Comparison of ENCODE assay signal across 1 mouse cellular context in the genomic region with DNA sequence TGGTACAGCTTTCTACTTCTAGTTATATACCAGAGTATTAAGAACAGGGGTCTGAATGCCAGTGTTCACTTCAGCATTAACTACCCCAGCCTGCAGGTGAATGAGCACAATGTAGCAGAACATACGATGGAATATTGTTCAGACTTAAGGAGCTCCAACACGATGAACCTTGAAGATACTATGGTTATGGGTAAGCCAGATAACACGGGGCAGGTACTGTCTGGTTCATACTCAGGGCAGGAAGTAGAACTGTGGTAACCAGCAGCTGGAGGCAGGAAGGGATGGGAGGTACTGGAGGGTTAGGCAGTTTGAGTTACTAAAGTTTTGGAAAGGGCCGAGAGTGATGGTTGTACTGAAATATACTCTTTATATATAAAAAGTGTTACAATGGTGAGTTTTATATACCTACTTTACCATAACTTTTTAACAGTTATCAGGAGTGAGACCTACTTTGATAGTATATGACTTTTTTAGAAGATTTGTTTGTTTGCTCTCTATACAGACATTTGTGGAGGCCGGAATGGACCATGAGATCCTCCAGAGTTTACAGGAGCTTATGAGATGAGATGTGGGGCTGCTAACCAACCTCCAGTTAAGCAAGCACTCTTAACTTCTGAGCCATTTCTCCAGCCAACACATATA.
TF ChIP-seq lines count a peak whose summit lies in the region.

No protein-coding gene starts in this region.

TF ChIP-seq in CH12.LX, 34 proteins besides CTCF, POLR2A, EP300 and RAD21:
- TF ChIP-seq ELF1 (IDR thresholded peaks at IDR 0.05; ENCODE audit: low read depth, low read length) (no peak), IRF4 (IDR thresholded peaks at IDR 0.05; ENCODE audit: low read depth, low read length) (no peak), MXI1 (IDR thresholded peaks at IDR 0.05; ENCODE audit: low read depth, low read length) (no peak), ETS1 (conservative IDR thresholded peaks at IDR 0.05; ENCODE audit: low read depth, low read length) (no peak), ZC3H11A (IDR thresholded peaks at IDR 0.05; ENCODE audit: low read depth, low read length) (no peak), GABPA (IDR thresholded peaks at IDR 0.05; ENCODE audit: insufficient replicate concordance, low read depth, low read length) (no peak), PAX5 (IDR thresholded peaks at IDR 0.05; ENCODE audit: low read length) (no peak), NELFE (IDR thresholded peaks at IDR 0.05; ENCODE audit: low read depth, low read length) (no peak), SIN3A (IDR thresholded peaks at IDR 0.05; ENCODE audit: low read length) (no peak), MAFK (IDR thresholded peaks at IDR 0.05; ENCODE audit: insufficient replicate concordance, low read length) (no peak), HCFC1 (IDR thresholded peaks at IDR 0.05; ENCODE audit: low read depth, low read length) (no peak)
